Mouse (Mus musculus): ENCODE data around the gene Hnrnpul2. TPM values are rescaled to one million over a fixed set of nuclear protein-coding genes. Genes with fewer than 3 reads are reported as not detected.
A peak's percentile ranks its signal among the peaks of the same experiment; 100 is the strongest.

The Hnrnpul2 gene
- polyA plus RNA-seq, 1 experiment from 2014 or later = 5.5 TPM

GRCm38 (mm10) chr19:8774951-8775421 is 44.8 kb upstream of the Hnrnpul2 start:
- 2% methylated on average over 20 of the region's 20 CpGs for WGBS
- Histone ChIP-seq H3K27me3 (ENCODE audit: insufficient read depth, low read length) (no peaks in the 10 kb centered on the region), H3K9ac (ENCODE audit: low read depth, low read length) (peak overlapping the region; percentile 94), H3K9me3 (replicated peaks; ENCODE audit: low read length) (no peaks in the 10 kb centered on the region), H3K4me1 (replicated peaks; ENCODE audit: insufficient read depth, low read length) (peaks cover 14% of the 10 kb centered on the region; the same call in 1 of the 2 replicates), H3K27ac (peak overlapping the region; percentile 97), H3K4me3 (replicated peaks; ENCODE audit: low read depth, low read length) (peak overlapping the region; percentile 73), H3K4me2 (ENCODE audit: low read length) (peak overlapping the region; percentile 93), H3K36me3 (ENCODE audit: insufficient read depth, low read length) (peaks cover 11% of the 10 kb centered on the region)
- ATAC-seq (replicated peaks; ENCODE audit: low FRiP score, low read depth) (no peak; the same call in 1 of the 2 replicates), DNase-seq (ENCODE audit: low spot score) (peak; percentile 30)
- no peak for TF ChIP-seq CTCF (IDR thresholded peaks at IDR 0.05; ENCODE audit: low read depth)

GRCm38 (mm10) chr19:8786008-8786781 is 33.6 kb upstream of the Hnrnpul2 start, which contains the start of gene Taf6l:
TSS of gene Taf6l (minus strand) at chr19:8786417.
- DNase-seq (ENCODE audit: low spot score) (peak; percentile 98), ATAC-seq (replicated peaks; ENCODE audit: low FRiP score, low read depth) (peak; percentile 99)
- Histone ChIP-seq H3K27ac (peak within 1 kb of the TSS; percentile 87), H3K36me3 (ENCODE audit: insufficient read depth, low read length) (0 out of 2 replicates have a peak, but pooled peaks cover 6% of the 10 kb centered on the region), H3K9ac (ENCODE audit: low read depth, low read length) (peak within 1 kb of the TSS; percentile 66), H3K9me3 (replicated peaks; ENCODE audit: low read length) (no peaks in the 10 kb centered on the region), H3K4me3 (replicated peaks; ENCODE audit: low read depth, low read length) (peak within 1 kb of the TSS; percentile 72), H3K27me3 (ENCODE audit: insufficient read depth, low read length) (no peaks in the 10 kb centered on the region), H3K4me2 (ENCODE audit: low read length) (peak within 1 kb of the TSS; percentile 68), H3K4me1 (replicated peaks; ENCODE audit: insufficient read depth, low read length) (no peaks in the 10 kb centered on the region; the same call in 1 of the 2 replicates)
- TF ChIP-seq CTCF (IDR thresholded peaks at IDR 0.05; ENCODE audit: low read depth) = peak; percentile 40; the same call in 1 of the 2 replicates
- under 1% methylated on average over 32 of the region's 32 CpGs for WGBS

- H3K9ac ChIP-seq (ENCODE audit: low read depth, low read length) = no peak overlapping the region
- no peak for TF ChIP-seq CTCF (IDR thresholded peaks at IDR 0.05; ENCODE audit: low read depth)
- H3K9me3 ChIP-seq (replicated peaks; ENCODE audit: low read length) = no peaks in the 10 kb centered on the region
- H3K27me3 ChIP-seq (ENCODE audit: insufficient read depth, low read length) = no peaks in the 10 kb centered on the region
- ATAC-seq (replicated peaks; ENCODE audit: low FRiP score, low read depth) (no peak), DNase-seq (ENCODE audit: low spot score) (no peak)
- peaks cover 5% of the 10 kb centered on the region; the same call in 1 of the 2 replicates for H3K36me3 ChIP-seq (ENCODE audit: insufficient read depth, low read length)
- H3K4me1 ChIP-seq (replicated peaks; ENCODE audit: insufficient read depth, low read length) = no peaks in the 10 kb centered on the region; the same call in 1 of the 2 replicates
- 34% methylated on average over 3 of the region's 3 CpGs for WGBS
- H3K27ac ChIP-seq = no peak overlapping the region
- H3K4me2 ChIP-seq (ENCODE audit: low read length) = no peak overlapping the region
- H3K4me3 ChIP-seq (replicated peaks; ENCODE audit: low read depth, low read length) = no peak overlapping the region
These were observed 31.3 kb upstream of the Hnrnpul2 start for GRCm38 (mm10) chr19:8788521-8788920.

DNA sequence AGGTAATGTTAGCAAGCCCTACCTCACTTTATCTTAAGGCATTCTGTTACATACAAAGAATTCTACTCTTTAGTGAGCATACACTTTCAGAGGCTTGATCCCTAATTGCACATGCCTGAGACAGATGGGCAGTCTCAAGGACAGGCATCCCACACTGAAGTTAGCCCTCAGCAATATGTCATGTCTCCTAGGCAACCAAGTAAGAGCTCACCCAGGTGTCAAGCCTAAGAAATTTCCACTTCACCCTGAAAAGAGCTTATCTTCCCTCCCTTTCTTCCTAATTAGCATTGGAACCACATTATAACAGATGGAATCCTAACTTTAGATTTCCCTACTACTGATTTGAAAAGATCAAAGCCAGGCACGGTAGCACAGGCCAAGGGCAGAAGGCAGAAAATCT is 30.6 kb upstream of the Hnrnpul2 start:
- Histone ChIP-seq H3K4me2 (ENCODE audit: low read length) (no peak overlapping the region), H3K9ac (ENCODE audit: low read depth, low read length) (no peak overlapping the region), H3K4me3 (replicated peaks; ENCODE audit: low read depth, low read length) (no peak overlapping the region), H3K27ac (no peak overlapping the region), H3K4me1 (replicated peaks; ENCODE audit: insufficient read depth, low read length) (no peaks in the 10 kb centered on the region; the same call in 1 of the 2 replicates), H3K27me3 (ENCODE audit: insufficient read depth, low read length) (no peaks in the 10 kb centered on the region), H3K9me3 (replicated peaks; ENCODE audit: low read length) (no peaks in the 10 kb centered on the region), H3K36me3 (ENCODE audit: insufficient read depth, low read length) (peaks cover 12% of the 10 kb centered on the region)
- no peak for TF ChIP-seq CTCF (IDR thresholded peaks at IDR 0.05; ENCODE audit: low read depth)
- WGBS = 45% methylated on average over 1 of the region's 1 CpGs
- ATAC-seq (replicated peaks; ENCODE audit: low FRiP score, low read depth) (no peak), DNase-seq (ENCODE audit: low spot score) (no peak)

DNA sequence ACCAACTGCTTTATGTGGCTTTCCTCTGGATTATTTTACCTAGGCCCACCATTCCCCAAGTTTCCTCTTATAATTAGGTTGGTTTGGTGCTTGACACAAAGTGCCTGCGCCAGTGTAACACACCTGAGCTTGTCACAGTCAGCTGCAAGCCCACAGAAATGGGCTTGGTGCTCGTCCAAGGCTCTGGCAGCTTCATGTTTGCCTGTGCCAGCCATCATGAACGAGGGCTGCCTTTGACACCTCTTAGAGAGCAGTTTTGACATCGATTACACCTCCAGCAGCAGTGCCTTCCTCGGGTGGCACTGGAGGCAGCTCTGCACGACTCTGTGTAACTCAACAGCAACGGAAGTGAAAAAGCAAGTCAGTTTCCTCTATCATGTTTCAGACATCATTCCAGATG is 29.6 kb upstream of the Hnrnpul2 start:
- Histone ChIP-seq H3K4me3 (replicated peaks; ENCODE audit: low read depth, low read length) (no peak overlapping the region), H3K4me2 (ENCODE audit: low read length) (no peak overlapping the region), H3K4me1 (replicated peaks; ENCODE audit: insufficient read depth, low read length) (no peaks in the 10 kb centered on the region; the same call in 1 of the 2 replicates), H3K27ac (no peak overlapping the region), H3K9ac (ENCODE audit: low read depth, low read length) (no peak overlapping the region), H3K27me3 (ENCODE audit: insufficient read depth, low read length) (no peaks in the 10 kb centered on the region), H3K36me3 (ENCODE audit: insufficient read depth, low read length) (peaks cover 21% of the 10 kb centered on the region), H3K9me3 (replicated peaks; ENCODE audit: low read length) (no peaks in the 10 kb centered on the region)
- ATAC-seq (replicated peaks; ENCODE audit: low FRiP score, low read depth) (no peak), DNase-seq (ENCODE audit: low spot score) (no peak)
- no peak for TF ChIP-seq CTCF (IDR thresholded peaks at IDR 0.05; ENCODE audit: low read depth)
- 73% methylated on average over 7 of the region's 7 CpGs for WGBS

DNA sequence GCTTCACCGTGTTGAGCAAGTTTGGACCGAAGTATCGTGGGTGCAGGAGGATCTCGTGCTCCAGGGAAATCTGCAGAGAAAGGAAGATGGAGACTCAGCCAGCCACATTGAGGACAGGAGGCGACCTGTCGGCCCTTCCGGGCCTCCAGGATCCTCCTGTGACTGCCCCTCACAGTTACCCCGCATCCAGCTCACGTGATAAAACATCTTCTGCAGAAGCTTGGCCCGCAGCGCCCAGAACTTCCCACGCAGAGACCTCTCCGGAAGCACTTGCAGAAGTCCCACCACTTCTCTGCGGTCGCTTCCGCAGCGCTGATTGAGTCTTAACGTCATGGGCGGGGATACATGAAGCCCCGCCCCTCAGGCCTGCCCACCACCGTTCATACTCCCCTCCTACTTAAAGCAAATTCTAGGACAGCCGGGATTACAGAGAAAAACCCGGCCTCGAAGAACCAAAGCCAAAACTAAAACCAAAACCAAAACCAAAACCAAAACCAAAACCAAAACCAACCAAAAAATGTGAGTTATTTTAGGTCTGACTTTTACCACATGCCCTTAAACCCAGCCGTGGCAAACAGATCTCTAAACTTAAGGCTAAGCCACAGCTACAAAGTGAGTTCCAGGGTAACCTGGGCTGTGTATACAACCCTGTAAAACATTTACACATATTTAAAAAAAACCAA is 21.4 kb upstream of the Hnrnpul2 start, which contains the start of gene Polr2g:
TSS of gene Polr2g (minus strand) at position 314 of the 683 bp plus-strand sequence.
- H3K27me3 ChIP-seq (ENCODE audit: insufficient read depth, low read length) = no peaks in the 10 kb centered on the region

More for the DNA sequence above, 21.4 kb upstream of the Hnrnpul2 start, which contains the start of gene Polr2g:
- Histone ChIP-seq H3K4me1 (replicated peaks; ENCODE audit: insufficient read depth, low read length) (peaks cover 13% of the 10 kb centered on the region; the same call in 1 of the 2 replicates), H3K4me2 (ENCODE audit: low read length) (peak within 1 kb of the TSS; percentile 61), H3K4me3 (replicated peaks; ENCODE audit: low read depth, low read length) (peak within 1 kb of the TSS; percentile 56), H3K9ac (ENCODE audit: low read depth, low read length) (peak within 1 kb of the TSS; percentile 69), H3K27ac (peak within 1 kb of the TSS; percentile 71), H3K9me3 (replicated peaks; ENCODE audit: low read length) (no peaks in the 10 kb centered on the region), H3K36me3 (ENCODE audit: insufficient read depth, low read length) (peaks cover 20% of the 10 kb centered on the region)
- DNase-seq (ENCODE audit: low spot score) = peak; percentile 98
- peak; percentile 78 for ATAC-seq (replicated peaks; ENCODE audit: low FRiP score, low read depth)
- no peak for TF ChIP-seq CTCF (IDR thresholded peaks at IDR 0.05; ENCODE audit: low read depth)
- WGBS = under 1% methylated on average over 25 of the region's 25 CpGs
